Mouse (Mus musculus) small intestine, adult 2 months (tissue): ENCODE measurements around the gene Ttc33.

Experiments used
- CTCF ChIP-seq: fragments of 200-500 bp; IDR thresholded peaks from 2 replicates; pipeline ENCODE4 v1.5.1; 2012; ENCODE audit warnings: low read depth, mild to moderate bottlenecking, control low read depth, inconsistent platforms, low read length, moderate library complexity, mixed read lengths; ENCODE audit not compliant: insufficient replicate concordance, insufficient read length; ENCODE audit errors: extremely low read depth
- POLR2A ChIP-seq: fragments of 200-500 bp; IDR thresholded peaks from 2 replicates; pipeline ENCODE4 v1.6.1; 2012; ENCODE audit warnings: low read depth, mild to moderate bottlenecking, control low read depth, inconsistent platforms, low read length, moderate library complexity

- no peak for TF ChIP-seq CTCF
- TF ChIP-seq POLR2A, result no peak
Measured at GRCm38 (mm10) chr15:5142047-5142446, 43.3 kb upstream of the Ttc33 start.
